Mouse (Mus musculus): ENCODE measurements around the gene Pkn1.

The Pkn1 gene

GRCm38 (mm10) chr8:83723447-83724083 lies 24.6 kb upstream of the Pkn1 start:
- no peak for DNase-seq (ENCODE audit: low spot score)

GRCm38 (mm10) chr8:83722631-83723030 lies 23.7 kb upstream of the Pkn1 start:
- DNase-seq (ENCODE audit: low spot score) = no peak

- no peak for DNase-seq (ENCODE audit: low spot score)
These were observed 22.5 kb upstream of the Pkn1 start for GRCm38 (mm10) chr8:83721405-83722025.

GRCm38 (mm10) chr8:83719693-83720092 lies 20.7 kb upstream of the Pkn1 start:
- DNase-seq (ENCODE audit: low spot score) = no peak

GRCm38 (mm10) chr8:83719048-83719447 lies 20.1 kb upstream of the Pkn1 start:
- DNase-seq (ENCODE audit: low spot score) = no peak

- DNase-seq (ENCODE audit: low spot score) = no peak
These were observed 17.6 kb upstream of the Pkn1 start for GRCm38 (mm10) chr8:83716563-83716962.

GRCm38 (mm10) chr8:83715771-83716170 lies 16.8 kb upstream of the Pkn1 start:
- DNase-seq (ENCODE audit: low spot score) = no peak

- peak; percentile 92 for DNase-seq (ENCODE audit: low spot score)
These were observed 16.2 kb upstream of the Pkn1 start, which contains the start of gene Ddx39 for GRCm38 (mm10) chr8:83715031-83715690. Ddx39 (plus strand) TSS chr8:83715177.

- DNase-seq (ENCODE audit: low spot score) = no peak
These were observed 15.7 kb upstream of the Pkn1 start for GRCm38 (mm10) chr8:83714676-83715030.

- DNase-seq (ENCODE audit: low spot score) = no peak
These were observed 8.6 kb upstream of the Pkn1 start for GRCm38 (mm10) chr8:83707554-83707953.

- DNase-seq (ENCODE audit: low spot score) = no peak
These were observed 7.4 kb upstream of the Pkn1 start for GRCm38 (mm10) chr8:83706411-83706810.

GRCm38 (mm10) chr8:83703426-83703825 lies 4.4 kb upstream of the Pkn1 start:
- no peak for DNase-seq (ENCODE audit: low spot score)

- DNase-seq (ENCODE audit: low spot score) = no peak
These were observed 1.6 kb upstream of the Pkn1 start for GRCm38 (mm10) chr8:83700423-83701085.

- no peak for DNase-seq (ENCODE audit: low spot score)
These were observed 587 bp upstream of the Pkn1 start for GRCm38 (mm10) chr8:83699566-83699965.

- no peak for DNase-seq (ENCODE audit: low spot score)
These were observed 703 bp downstream of the Pkn1 start for GRCm38 (mm10) chr8:83698291-83698660.

GRCm38 (mm10) chr8:83697374-83698220 lies 1.4 kb downstream of the Pkn1 start:
- no peak for DNase-seq (ENCODE audit: low spot score)

- no peak for DNase-seq (ENCODE audit: low spot score)
These were observed 3.5 kb downstream of the Pkn1 start for GRCm38 (mm10) chr8:83695351-83696106.

GRCm38 (mm10) chr8:83694369-83695160 lies 4.4 kb downstream of the Pkn1 start:
- no peak for DNase-seq (ENCODE audit: low spot score)

GRCm38 (mm10) chr8:83693609-83694236 lies 5.3 kb downstream of the Pkn1 start:
- no peak for DNase-seq (ENCODE audit: low spot score)

GRCm38 (mm10) chr8:83689264-83689663 lies 9.7 kb downstream of the Pkn1 start:
- no peak for DNase-seq (ENCODE audit: low spot score)

All from spleen, adult 12 weeks (tissue).